27 mouse cellular contexts compared by ENCODE assay signal in genomic region chr2:61450731-61451130, GRCm38 (mm10).
DNase-seq lines count a peak whose midpoint lies in the region; ATAC-seq and TF ChIP-seq lines count a peak whose summit lies in the region.
"Had no signal": no experiment of that assay in that cellular context is flagged by ENCODE, and none has a peak within 500 bp of the region (broad histone marks: within the 10 kb centered on the region; RNA-seq: fewer than 3 reads in every experiment).

No protein-coding gene starts in this region.

- WGBS in lung, postnatal 0 days: 55% methylated on average over 3 of the region's 3 CpGs
- WGBS in lung, adult 2 months: 40% methylated on average over 3 of the region's 3 CpGs
- 73% methylated on average over 3 of the region's 3 CpGs for WGBS in heart, embryonic 11.5 days (ENCODE audit: insufficient replicate concordance)

- H3K36me3 ChIP-seq in lung, postnatal 0 days (ENCODE audit: insufficient read depth, low read length): no peaks in the 10 kb centered on the region
- no peaks in the 10 kb centered on the region for H3K36me3 ChIP-seq in heart, embryonic 11.5 days (ENCODE audit: control insufficient read depth, insufficient read depth, low read length)
- H3K36me3 ChIP-seq: embryonic facial prominence, embryonic 15.5 days; forebrain, embryonic 10.5 days; G1E; heart, embryonic 10.5 days; heart, embryonic 15.5 days; hindbrain, embryonic 10.5 days had no signal

- ATAC-seq in lung, postnatal 0 days: peak; percentile 66
- peak; percentile 26; the same call in 1 of the 2 replicates for ATAC-seq in granulocyte monocyte progenitor cell, adult 5-6 weeks (replicated peaks; ENCODE audit: poor library complexity, severe bottlenecking)
- ATAC-seq in megakaryocyte-erythroid progenitor cell, adult 5-6 weeks (replicated peaks; ENCODE audit: low FRiP score, low TSS enrichment, poor library complexity, severe bottlenecking): peak; percentile 76
- ATAC-seq in heart, embryonic 11.5 days (replicated peaks; ENCODE audit: insufficient number of reproducible peaks, low FRiP score, low TSS enrichment): no peak
- ATAC-seq: activated CD4-positive, CD25-positive, alpha-beta regulatory T cell, adult 4 months; CD4-positive, CD25-positive, alpha-beta regulatory T cell, adult 4 months; forebrain, embryonic 14.5 days; Patski had no signal

- H3K4me1 ChIP-seq in lung, postnatal 0 days (ENCODE audit: insufficient read depth, low read depth, low read length): no peaks in the 10 kb centered on the region; the same call in 1 of the 2 replicates
- peaks cover 6% of the 10 kb centered on the region; the same call in 1 of the 2 replicates for H3K4me1 ChIP-seq in lung, adult 2 months (ENCODE audit: control insufficient read depth, insufficient read depth, low read length)
- peaks cover 5% of the 10 kb centered on the region for H3K4me1 ChIP-seq in heart, embryonic 11.5 days (ENCODE audit: control insufficient read depth, insufficient read depth, low read length)

- no peak overlapping the region for H3K4me3 ChIP-seq in lung, postnatal 0 days (ENCODE audit: low read depth, low read length)
- H3K4me3 ChIP-seq in lung, adult 2 months (replicated peaks; ENCODE audit: extremely low read depth, low read depth, low read length): no peak overlapping the region
- no peak overlapping the region for H3K4me3 ChIP-seq in heart, embryonic 11.5 days (ENCODE audit: low read depth, low read length)
- H3K4me3 ChIP-seq: embryonic facial prominence, embryonic 15.5 days; erythroblast, embryonic 14.5 days; forebrain, embryonic 10.5 days; heart, embryonic 10.5 days; heart, embryonic 15.5 days; hindbrain, embryonic 10.5 days had no signal

- H3K27ac ChIP-seq in lung, postnatal 0 days (ENCODE audit: low read length): no peak overlapping the region
- H3K27ac ChIP-seq in heart, embryonic 11.5 days (ENCODE audit: low read depth, low read length): no peak overlapping the region
- H3K27ac ChIP-seq: embryonic facial prominence, embryonic 15.5 days; forebrain, embryonic 10.5 days; heart, embryonic 10.5 days; heart, embryonic 15.5 days; hindbrain, embryonic 10.5 days; hindbrain, embryonic 14.5 days had no signal

- no peak overlapping the region for H3K9ac ChIP-seq in lung, postnatal 0 days (replicated peaks; ENCODE audit: low read depth)
- no peak overlapping the region for H3K9ac ChIP-seq in heart, embryonic 11.5 days (ENCODE audit: low read depth, low read length)
- H3K9ac ChIP-seq: embryonic facial prominence, embryonic 15.5 days; heart, embryonic 15.5 days; hindbrain, embryonic 14.5 days had no signal

- no peak overlapping the region for H3K4me2 ChIP-seq in lung, postnatal 0 days (replicated peaks; ENCODE audit: low read depth, low read length)
- H3K4me2 ChIP-seq in heart, embryonic 11.5 days: no peak overlapping the region
- H3K4me2 ChIP-seq: embryonic facial prominence, embryonic 15.5 days; heart, embryonic 15.5 days; hindbrain, embryonic 14.5 days had no signal

- no peaks in the 10 kb centered on the region for H3K9me3 ChIP-seq in lung, postnatal 0 days (ENCODE audit: low read length)
- H3K9me3 ChIP-seq in heart, embryonic 11.5 days (replicated peaks; ENCODE audit: control insufficient read depth, low read length): no peaks in the 10 kb centered on the region
- H3K9me3 ChIP-seq: embryonic facial prominence, embryonic 15.5 days; forebrain, embryonic 10.5 days; G1E; heart, embryonic 10.5 days; heart, embryonic 15.5 days; hindbrain, embryonic 10.5 days had no signal

- DNase-seq in lung, postnatal 0 days (ENCODE audit: low spot score): peak; percentile 41
- no peak for DNase-seq in lung, adult 2 months
- DNase-seq in 416B (ENCODE audit: low read depth): peak; percentile 93
- DNase-seq in testis, postnatal 10 days (ENCODE audit: low spot score): no peak
- no peak for DNase-seq in embryo, embryonic 9.5 days (ENCODE audit: extremely low spot score)
- DNase-seq: adrenal gland, postnatal 14 days; cerebellum, adult 11-12 months; cerebellum, adult 9-10 months; cerebellum, postnatal 25 days; gastrocnemius, postnatal 36 days; heart, adult 18-20 months; heart, postnatal 14 days had no signal

- no peaks in the 10 kb centered on the region for H3K27me3 ChIP-seq in lung, postnatal 0 days (replicated peaks; ENCODE audit: insufficient read depth, low read length)
- no peaks in the 10 kb centered on the region for H3K27me3 ChIP-seq in heart, embryonic 11.5 days (ENCODE audit: control insufficient read depth, insufficient read depth, low read length)
- H3K27me3 ChIP-seq: embryonic facial prominence, embryonic 15.5 days; heart, embryonic 15.5 days; Patski had no signal

- no peak for TF ChIP-seq CTCF in lung, postnatal 0 days (IDR thresholded peaks at IDR 0.05)
- no peak for TF ChIP-seq CTCF in lung, adult 2 months (IDR thresholded peaks at IDR 0.05; ENCODE audit: insufficient read depth, low read length)

- no peak for TF ChIP-seq POLR2A in lung, adult 2 months (IDR thresholded peaks at IDR 0.05; ENCODE audit: borderline replicate concordance, extremely low read depth, low read depth, low read length)

- TF ChIP-seq EP300 in lung, postnatal 0 days (IDR thresholded peaks at IDR 0.05): no peak

Comparison
In these comparisons a context has a peak if more than half of its experiments do, and no peak if none do; other contexts are left out.
1. DNase-seq: peak in lung, postnatal 0 days (single experiment) and 416B (single experiment); none in lung, adult 2 months (single experiment), testis, postnatal 10 days (single experiment) and embryo, embryonic 9.5 days (single experiment).